8 mouse cellular contexts compared by ENCODE assay signal in the genomic region with DNA sequence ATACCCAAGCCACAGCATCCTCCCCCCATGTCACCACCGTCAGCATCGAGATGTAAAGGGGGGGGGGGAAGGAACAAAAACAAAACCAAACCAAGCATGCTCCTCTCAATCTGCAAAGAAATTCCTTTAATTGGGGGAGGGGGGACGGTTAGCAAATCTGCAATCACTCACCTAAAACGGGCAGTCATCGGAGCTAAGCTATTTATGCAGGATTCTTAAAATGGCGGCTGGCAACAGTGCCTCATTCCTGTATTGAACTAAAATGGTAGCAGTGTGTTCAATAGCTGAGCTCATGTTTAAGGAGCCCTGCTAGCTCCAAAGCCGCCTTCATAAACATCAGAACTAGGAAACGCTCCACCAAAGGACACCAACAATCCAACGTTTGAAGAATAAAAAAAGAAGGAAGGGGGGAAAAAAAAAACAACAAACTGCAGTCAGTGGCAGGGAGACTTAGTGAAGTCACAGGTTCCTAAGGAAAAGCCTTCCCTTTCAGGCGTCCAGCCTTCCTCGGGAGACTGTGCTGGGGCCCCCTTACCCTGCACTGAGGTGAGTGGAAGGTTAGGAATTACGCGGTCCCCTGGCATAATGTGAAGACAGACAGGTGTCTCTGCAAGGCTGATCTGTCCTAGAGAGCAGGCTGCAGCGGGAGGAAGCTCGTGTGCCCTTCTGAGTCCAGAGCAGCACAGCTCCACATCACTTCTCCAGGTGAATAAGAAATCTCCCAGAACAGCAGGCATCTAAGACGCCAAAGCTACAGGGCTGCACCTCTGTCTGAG. TPM values are rescaled to one million over a fixed set of nuclear protein-coding genes. Genes with fewer than 3 reads are reported as not detected.
DNase-seq lines count a peak whose midpoint lies in the region; ATAC-seq and TF ChIP-seq lines count a peak whose summit lies in the region.

No protein-coding gene starts in this region.

- H3K27ac ChIP-seq in lung, embryonic 14.5 days (ENCODE audit: low read depth) = peak overlapping the region; percentile 100
- peak overlapping the region; percentile 100 for H3K27ac ChIP-seq in heart, embryonic 16.5 days (ENCODE audit: low read length)
- peak overlapping the region; percentile 94 for H3K27ac ChIP-seq in midbrain, embryonic 11.5 days (ENCODE audit: low read depth, low read length)

- no peaks in the 10 kb centered on the region for H3K9me3 ChIP-seq in lung, embryonic 14.5 days (ENCODE audit: low read depth, low read length)
- no peaks in the 10 kb centered on the region for H3K9me3 ChIP-seq in heart, embryonic 16.5 days (replicated peaks; ENCODE audit: control insufficient read depth, low read length)
- no peaks in the 10 kb centered on the region for H3K9me3 ChIP-seq in midbrain, embryonic 11.5 days (ENCODE audit: control insufficient read depth, low read length)

- H3K4me3 ChIP-seq in lung, embryonic 14.5 days (ENCODE audit: low read depth, low read length) = peak overlapping the region; percentile 0; the same call in 1 of the 2 replicates
- peak overlapping the region; percentile 7; the same call in 1 of the 2 replicates for H3K4me3 ChIP-seq in heart, embryonic 16.5 days (ENCODE audit: low read length)
- H3K4me3 ChIP-seq in midbrain, embryonic 11.5 days (ENCODE audit: low read depth, low read length) = peak overlapping the region; percentile 18

- no peaks in the 10 kb centered on the region for H3K27me3 ChIP-seq in lung, embryonic 14.5 days (ENCODE audit: insufficient read depth, low read length)
- H3K27me3 ChIP-seq in heart, embryonic 16.5 days (ENCODE audit: control insufficient read depth, insufficient read depth, low read length) = no peaks in the 10 kb centered on the region
- no peaks in the 10 kb centered on the region for H3K27me3 ChIP-seq in midbrain, embryonic 11.5 days (ENCODE audit: control insufficient read depth, insufficient read depth, low read length)

- WGBS in lung, embryonic 14.5 days = 13% methylated on average over 16 of the region's 16 CpGs
- WGBS in heart, embryonic 16.5 days = 21% methylated on average over 16 of the region's 16 CpGs
- WGBS in midbrain, embryonic 11.5 days = 10% methylated on average over 16 of the region's 16 CpGs

- H3K36me3 ChIP-seq in lung, embryonic 14.5 days (ENCODE audit: insufficient read depth) = peaks cover 35% of the 10 kb centered on the region
- H3K36me3 ChIP-seq in heart, embryonic 16.5 days (ENCODE audit: control insufficient read depth, insufficient read depth) = 0 out of 2 replicates have a peak, but pooled peaks cover 3% of the 10 kb centered on the region
- H3K36me3 ChIP-seq in midbrain, embryonic 11.5 days (ENCODE audit: control insufficient read depth, insufficient read depth, low read length) = no peaks in the 10 kb centered on the region

- peak overlapping the region; percentile 44 for H3K9ac ChIP-seq in lung, embryonic 14.5 days
- peak overlapping the region; percentile 73 for H3K9ac ChIP-seq in heart, embryonic 16.5 days (ENCODE audit: low read length)
- H3K9ac ChIP-seq in midbrain, embryonic 11.5 days (ENCODE audit: low read length) = peak overlapping the region; percentile 63

- peak; percentile 64 for DNase-seq in lung, embryonic 14.5 days
- DNase-seq in lung, postnatal 10 days = no peak
- DNase-seq in cerebellum, postnatal 25 days = peak; percentile 69 to 77
- peak; percentile 93 for DNase-seq in midbrain, embryonic 11.5 days (ENCODE audit: low spot score, missing footprints)
- no peak for DNase-seq in adipocyte (ENCODE audit: low spot score)

- H3K4me1 ChIP-seq in lung, embryonic 14.5 days (ENCODE audit: insufficient read depth) = peaks cover 83% of the 10 kb centered on the region
- peaks cover 93% of the 10 kb centered on the region for H3K4me1 ChIP-seq in heart, embryonic 16.5 days (ENCODE audit: control insufficient read depth, insufficient read depth, low read length)
- peaks cover 98% of the 10 kb centered on the region for H3K4me1 ChIP-seq in midbrain, embryonic 11.5 days (ENCODE audit: control insufficient read depth, insufficient read depth, low read length)

- peak overlapping the region; percentile 75 for H3K4me2 ChIP-seq in lung, embryonic 14.5 days
- peak overlapping the region; percentile 87 for H3K4me2 ChIP-seq in heart, embryonic 16.5 days (ENCODE audit: low read depth, low read length)
- peak overlapping the region; percentile 60 for H3K4me2 ChIP-seq in midbrain, embryonic 11.5 days

- TF ChIP-seq CTCF in lung, embryonic 14.5 days (IDR thresholded peaks at IDR 0.05; ENCODE audit: low read depth) = no peak

- ATAC-seq in lung, embryonic 14.5 days (ENCODE audit: insufficient read depth) = no peak
- ATAC-seq in heart, embryonic 16.5 days (replicated peaks; ENCODE audit: extremely low read depth, insufficient read depth, low FRiP score) = no peak
- no peak for ATAC-seq in midbrain, embryonic 11.5 days (ENCODE audit: low FRiP score)
- no peak for ATAC-seq in megakaryocyte progenitor cell, adult 5-6 weeks (replicated peaks; ENCODE audit: poor library complexity)
- no peak for ATAC-seq in granulocyte monocyte progenitor cell, adult 5-6 weeks (replicated peaks; ENCODE audit: poor library complexity, severe bottlenecking)

RNA-seq across cellular contexts. Expression of a gene that starts 19.2 kb away (rescaled TPM):
- 40.5 and 46.0 TPM in 2 replicates for polyA plus RNA-seq in lung, embryonic 14.5 days (2014; fragmentation: Nextera tagmentation; extraction: Ambion mirVana)
- polyA plus RNA-seq in heart, embryonic 16.5 days (2015; fragmentation: Nextera tagmentation; extraction: Ambion mirVana) = 36.0 and 40.2 TPM in 2 replicates
- 43.1 and 45.6 TPM in 2 replicates for polyA plus RNA-seq in midbrain, embryonic 11.5 days (2014; fragmentation: Nextera tagmentation; extraction: Ambion mirVana)
- total RNA-seq in megakaryocyte progenitor cell, adult 5-6 weeks (2015) = 44.6 and 49.9 TPM in 2 replicates
- total RNA-seq in megakaryocyte progenitor cell, adult 5-6 weeks (2017) = 32.1 and 35.8 TPM in 2 replicates
- 53.0 and 58.3 TPM in 2 replicates for total RNA-seq in granulocyte monocyte progenitor cell, adult 5-6 weeks (2014; fragmentation: Nextera tagmentation)
- total RNA-seq in granulocyte monocyte progenitor cell, adult 5-6 weeks (2017) = 32.2 and 33.7 TPM in 2 replicates

Comparison
In these comparisons a context has a peak if more than half of its experiments do, and no peak if none do; other contexts are left out.
1. DNase-seq: peak in lung, embryonic 14.5 days (single experiment), cerebellum, postnatal 25 days (2 of 2) and midbrain, embryonic 11.5 days (single experiment); none in lung, postnatal 10 days (single experiment) and adipocyte (single experiment).
2. Peak in every context shown above with its lines, with median percentiles within 50 percentile points of each other: H3K27ac ChIP-seq, H3K4me2 ChIP-seq, H3K4me3 ChIP-seq and H3K9ac ChIP-seq.